Mouse (Mus musculus): ENCODE measurements around the gene Abcf2. TPM values are rescaled to one million over a fixed set of nuclear protein-coding genes. Genes with fewer than 3 reads are reported as not detected.
A peak's percentile ranks its signal among the peaks of the same experiment; 100 is the strongest.

The Abcf2 gene
- polyA plus RNA-seq, 1 experiment from 2014 or later, result 74.4 TPM

- ATAC-seq (replicated peaks; ENCODE audit: low FRiP score, low read depth) (peak; percentile 51), DNase-seq (ENCODE audit: low spot score) (peak; percentile 54)
- no peaks in the 10 kb centered on the region for H3K9me3 ChIP-seq (replicated peaks; ENCODE audit: low read length)
- no peak overlapping the region for H3K4me3 ChIP-seq (replicated peaks; ENCODE audit: low read depth, low read length)
- TF ChIP-seq CTCF (IDR thresholded peaks at IDR 0.05; ENCODE audit: low read depth), result no peak
- no peaks in the 10 kb centered on the region for H3K36me3 ChIP-seq (ENCODE audit: insufficient read depth, low read length)
- WGBS, result 8% methylated on average over 26 of the region's 26 CpGs
- H3K27me3 ChIP-seq (ENCODE audit: insufficient read depth, low read length), result 0 out of 2 replicates have a peak, but pooled peaks cover under 1% of the 10 kb centered on the region
- peak overlapping the region; percentile 36 for H3K9ac ChIP-seq (ENCODE audit: low read depth, low read length)
- H3K27ac ChIP-seq, result no peak overlapping the region
- H3K4me2 ChIP-seq (ENCODE audit: low read length), result peak overlapping the region; percentile 46
- peaks cover 6% of the 10 kb centered on the region; the same call in 1 of the 2 replicates for H3K4me1 ChIP-seq (replicated peaks; ENCODE audit: insufficient read depth, low read length)
These were observed 26.5 kb downstream of the Abcf2 start for GRCm38 (mm10) chr5:24550598-24551316.

- no peak for DNase-seq (ENCODE audit: low spot score)
- Histone ChIP-seq H3K9ac (ENCODE audit: low read depth, low read length) (no peak overlapping the region), H3K27ac (no peak overlapping the region), H3K4me1 (replicated peaks; ENCODE audit: insufficient read depth, low read length) (peaks cover 21% of the 10 kb centered on the region; the same call in 1 of the 2 replicates), H3K4me2 (ENCODE audit: low read length) (no peak overlapping the region), H3K36me3 (ENCODE audit: insufficient read depth, low read length) (no peaks in the 10 kb centered on the region), H3K9me3 (replicated peaks; ENCODE audit: low read length) (no peaks in the 10 kb centered on the region), H3K4me3 (replicated peaks; ENCODE audit: low read depth, low read length) (no peak overlapping the region), H3K27me3 (ENCODE audit: insufficient read depth, low read length) (0 out of 2 replicates have a peak, but pooled peaks cover 3% of the 10 kb centered on the region)
- 83% methylated on average over 7 of the region's 7 CpGs for WGBS
- TF ChIP-seq CTCF (IDR thresholded peaks at IDR 0.05; ENCODE audit: low read depth), result no peak
- ATAC-seq (replicated peaks; ENCODE audit: low FRiP score, low read depth), result no peak
These were observed 34.6 kb downstream of the Abcf2 start for GRCm38 (mm10) chr5:24542643-24543042.

- no peak for TF ChIP-seq CTCF (IDR thresholded peaks at IDR 0.05; ENCODE audit: low read depth)
- Histone ChIP-seq H3K27me3 (ENCODE audit: insufficient read depth, low read length) (0 out of 2 replicates have a peak, but pooled peaks cover 3% of the 10 kb centered on the region), H3K4me1 (replicated peaks; ENCODE audit: insufficient read depth, low read length) (peaks cover 21% of the 10 kb centered on the region; the same call in 1 of the 2 replicates), H3K9me3 (replicated peaks; ENCODE audit: low read length) (no peaks in the 10 kb centered on the region), H3K9ac (ENCODE audit: low read depth, low read length) (peak overlapping the region; percentile 10; the same call in 1 of the 2 replicates), H3K27ac (no peak overlapping the region), H3K4me2 (ENCODE audit: low read length) (peak overlapping the region; percentile 55), H3K36me3 (ENCODE audit: insufficient read depth, low read length) (no peaks in the 10 kb centered on the region), H3K4me3 (replicated peaks; ENCODE audit: low read depth, low read length) (peak overlapping the region; percentile 7; the same call in 1 of the 2 replicates)
- ATAC-seq (replicated peaks; ENCODE audit: low FRiP score, low read depth) (no peak), DNase-seq (ENCODE audit: low spot score) (no peak)
- WGBS, result 13% methylated on average over 6 of the region's 6 CpGs
These were observed 36.1 kb downstream of the Abcf2 start for GRCm38 (mm10) chr5:24541144-24541569.

- H3K4me3 ChIP-seq (replicated peaks; ENCODE audit: low read depth, low read length), result peak within 1 kb of the TSS; percentile 7; the same call in 1 of the 2 replicates
These were observed 36.7 kb downstream of the Abcf2 start, which contains the start of gene Asb10 for GRCm38 (mm10) chr5:24540387-24541143. Gene Asb10 (minus strand): TSS chr5:24540978.

DNA sequence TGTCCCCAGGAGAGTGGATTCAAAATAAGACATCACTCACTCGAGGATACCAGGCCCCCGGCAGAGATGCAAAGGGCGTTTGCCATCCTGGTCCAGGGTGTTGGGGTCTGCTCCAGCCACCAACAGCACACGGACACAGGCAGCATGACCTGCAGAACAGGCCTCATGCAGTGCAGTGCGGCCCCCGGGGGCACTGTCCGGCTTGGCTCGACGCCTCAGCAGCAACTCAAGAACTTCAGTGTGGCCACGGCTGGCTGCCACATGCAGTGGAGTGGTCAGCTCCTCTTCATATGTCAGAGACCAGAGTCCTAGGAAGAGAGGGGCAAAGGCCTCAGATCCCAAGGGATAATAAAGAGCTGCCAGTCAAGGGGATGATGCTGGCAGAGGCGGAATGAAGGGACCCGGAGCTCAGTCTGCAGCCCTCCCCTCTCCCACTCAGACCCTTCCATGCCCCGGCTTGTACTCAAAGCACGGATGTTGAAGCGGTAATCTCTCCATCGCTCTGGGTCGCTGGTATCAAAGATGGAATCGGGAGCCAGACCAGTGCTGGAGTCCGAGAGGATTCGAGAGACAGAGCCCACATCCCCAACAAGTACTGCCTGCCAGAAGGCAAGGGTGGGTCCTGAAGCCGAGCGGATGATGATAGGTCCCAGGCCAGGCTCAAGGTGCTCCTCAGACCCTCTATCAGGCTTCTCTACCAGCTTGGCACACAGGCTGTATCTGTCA lies 37.5 kb downstream of the Abcf2 start:
- Histone ChIP-seq H3K4me1 (replicated peaks; ENCODE audit: insufficient read depth, low read length) (peaks cover 21% of the 10 kb centered on the region; the same call in 1 of the 2 replicates), H3K27me3 (ENCODE audit: insufficient read depth, low read length) (no peaks in the 10 kb centered on the region), H3K36me3 (ENCODE audit: insufficient read depth, low read length) (no peaks in the 10 kb centered on the region), H3K9ac (ENCODE audit: low read depth, low read length) (no peak overlapping the region), H3K4me3 (replicated peaks; ENCODE audit: low read depth, low read length) (no peak overlapping the region), H3K27ac (no peak overlapping the region), H3K9me3 (replicated peaks; ENCODE audit: low read length) (no peaks in the 10 kb centered on the region), H3K4me2 (ENCODE audit: low read length) (no peak overlapping the region)
- no peak for DNase-seq (ENCODE audit: low spot score)
- ATAC-seq (replicated peaks; ENCODE audit: low FRiP score, low read depth), result no peak
- no peak for TF ChIP-seq CTCF (IDR thresholded peaks at IDR 0.05; ENCODE audit: low read depth)
- WGBS, result 71% methylated on average over 22 of the region's 22 CpGs

More at GRCm38 (mm10) chr5:24540387-24541143, 36.7 kb downstream of the Abcf2 start, which contains the start of gene Asb10:
- Histone ChIP-seq H3K9me3 (replicated peaks; ENCODE audit: low read length) (no peaks in the 10 kb centered on the region), H3K4me1 (replicated peaks; ENCODE audit: insufficient read depth, low read length) (peaks cover 21% of the 10 kb centered on the region; the same call in 1 of the 2 replicates), H3K27ac (no peak within 1 kb of the TSS), H3K9ac (ENCODE audit: low read depth, low read length) (peak within 1 kb of the TSS; percentile 10; the same call in 1 of the 2 replicates), H3K27me3 (ENCODE audit: insufficient read depth, low read length) (0 out of 2 replicates have a peak, but pooled peaks cover under 1% of the 10 kb centered on the region), H3K36me3 (ENCODE audit: insufficient read depth, low read length) (no peaks in the 10 kb centered on the region), H3K4me2 (ENCODE audit: low read length) (peak within 1 kb of the TSS; percentile 55)
- TF ChIP-seq CTCF (IDR thresholded peaks at IDR 0.05; ENCODE audit: low read depth), result peak; percentile 17; the same call in 1 of the 2 replicates
- DNase-seq (ENCODE audit: low spot score), result peak; percentile 73
- 17% methylated on average over 14 of the region's 14 CpGs for WGBS
- ATAC-seq (replicated peaks; ENCODE audit: low FRiP score, low read depth), result peak; percentile 73

Measured in kidney, postnatal 0 days (tissue).